13 mouse cellular contexts compared by ENCODE assay signal in genomic region chr3:157637341-157637740, GRCm38 (mm10).
"Had no signal": no experiment of that assay in that cellular context is flagged by ENCODE, and none has a peak within 500 bp of the region (broad histone marks: within the 10 kb centered on the region; RNA-seq: fewer than 3 reads in every experiment).

No protein-coding gene starts in this region.

- H3K4me2 ChIP-seq: lung, embryonic 14.5 days; midbrain, embryonic 12.5 days had no signal

- H3K9ac ChIP-seq: lung, embryonic 14.5 days; midbrain, embryonic 12.5 days had no signal

- DNase-seq: kidney, adult 18-20 months; kidney, postnatal 25 days; layer of hippocampus, adult 9-11 months; lung, embryonic 14.5 days; thymus, postnatal 25 days had no signal

- H3K27ac ChIP-seq: kidney, postnatal 0 days; layer of hippocampus, adult 2 months; left cerebral cortex, adult 2 months; midbrain, embryonic 12.5 days had no signal

- H3K36me3 ChIP-seq: midbrain, embryonic 12.5 days had no signal

- ATAC-seq: intestine, embryonic 16.5 days; lung, postnatal 0 days; midbrain, embryonic 16.5 days had no signal

- H3K4me3 ChIP-seq: layer of hippocampus, adult 2 months; left cerebral cortex, adult 2 months; midbrain, embryonic 12.5 days; myocyte had no signal

- H3K27me3 ChIP-seq: midbrain, embryonic 12.5 days had no signal

- H3K4me1 ChIP-seq: midbrain, embryonic 12.5 days had no signal

- H3K9me3 ChIP-seq: midbrain, embryonic 12.5 days had no signal
